Comparison of ENCODE assay signal across 22 mouse cellular contexts in the genomic region with DNA sequence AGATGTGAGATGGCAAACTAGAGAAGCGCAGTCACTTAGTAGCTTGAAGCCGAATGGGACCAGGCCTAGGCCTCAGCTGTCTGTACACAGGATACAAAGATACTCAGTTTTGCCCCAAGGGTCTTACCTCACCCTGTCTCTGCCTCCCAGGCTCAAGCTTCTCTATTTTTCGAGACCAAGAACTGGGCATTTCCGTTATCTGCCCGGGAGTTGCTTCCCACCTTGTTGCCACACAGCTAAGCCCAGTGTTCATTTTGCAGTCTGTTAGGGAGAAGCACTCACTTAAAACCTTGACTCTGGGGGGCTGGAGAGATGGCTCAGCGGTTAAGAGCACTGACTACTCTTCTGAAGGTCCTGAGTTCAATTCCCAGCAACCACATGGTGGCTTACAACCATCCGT. TPM values are rescaled to one million over a fixed set of nuclear protein-coding genes. Genes with fewer than 3 reads are reported as not detected.
"Had no signal": no experiment of that assay in that cellular context is flagged by ENCODE, and none has a peak within 500 bp of the region (broad histone marks: within the 10 kb centered on the region; RNA-seq: fewer than 3 reads in every experiment).

No protein-coding gene starts in this region.

- H3K9ac ChIP-seq: liver, embryonic 14.5 days; lung, embryonic 14.5 days; midbrain, embryonic 13.5 days; neural tube, embryonic 13.5 days; neural tube, embryonic 15.5 days; stomach, embryonic 15.5 days had no signal

- H3K4me1 ChIP-seq: stomach, embryonic 15.5 days had no signal

- H3K4me2 ChIP-seq: liver, embryonic 11.5 days; lung, embryonic 14.5 days; midbrain, embryonic 13.5 days; neural tube, embryonic 13.5 days; neural tube, embryonic 15.5 days; stomach, embryonic 15.5 days had no signal

- H3K27me3 ChIP-seq: midbrain, embryonic 13.5 days; neural tube, embryonic 13.5 days; neural tube, embryonic 15.5 days; stomach, embryonic 15.5 days had no signal

- H3K4me3 ChIP-seq: midbrain, embryonic 10.5 days; midbrain, embryonic 13.5 days; myocyte; neural tube, embryonic 13.5 days; neural tube, embryonic 15.5 days; stomach, embryonic 15.5 days had no signal

- H3K9me3 ChIP-seq: midbrain, embryonic 10.5 days; midbrain, embryonic 13.5 days; neural tube, embryonic 13.5 days; neural tube, embryonic 15.5 days; stomach, embryonic 15.5 days had no signal

- ATAC-seq: midbrain, embryonic 13.5 days; midbrain, embryonic 16.5 days had no signal

- H3K27ac ChIP-seq: liver, embryonic 14.5 days; midbrain, embryonic 10.5 days; midbrain, embryonic 13.5 days; neural tube, embryonic 13.5 days; neural tube, embryonic 15.5 days; stomach, embryonic 15.5 days; stomach, postnatal 0 days had no signal

- DNase-seq: lung, adult 18-20 months; lung, embryonic 14.5 days; lung, postnatal 10 days; lung, postnatal 4 days; retina, postnatal 1 day; right cerebral cortex, adult 18-20 months; right cerebral cortex, postnatal 25 days; thymus, adult 2 months; thymus, postnatal 25 days; thymus, postnatal 4 days had no signal

- H3K36me3 ChIP-seq: midbrain, embryonic 13.5 days; neural tube, embryonic 13.5 days; neural tube, embryonic 15.5 days; stomach, embryonic 15.5 days had no signal

RNA-seq across cellular contexts. Expression of a gene that starts 18.5 kb away (rescaled TPM):
- total RNA-seq: megakaryocyte-erythroid progenitor cell, adult 5-6 weeks had no signal
- polyA plus RNA-seq: midbrain, embryonic 10.5 days; midbrain, embryonic 13.5 days; midbrain, embryonic 16.5 days; neural tube, embryonic 13.5 days; neural tube, embryonic 15.5 days; stomach, postnatal 0 days; urinary bladder, adult 2 months had no signal

RNA-seq across cellular contexts. Expression of a gene that starts 28.7 kb away (rescaled TPM):
- total RNA-seq: megakaryocyte-erythroid progenitor cell, adult 5-6 weeks had no signal
